12 mouse cellular contexts compared by ENCODE assay signal in the genomic region with DNA sequence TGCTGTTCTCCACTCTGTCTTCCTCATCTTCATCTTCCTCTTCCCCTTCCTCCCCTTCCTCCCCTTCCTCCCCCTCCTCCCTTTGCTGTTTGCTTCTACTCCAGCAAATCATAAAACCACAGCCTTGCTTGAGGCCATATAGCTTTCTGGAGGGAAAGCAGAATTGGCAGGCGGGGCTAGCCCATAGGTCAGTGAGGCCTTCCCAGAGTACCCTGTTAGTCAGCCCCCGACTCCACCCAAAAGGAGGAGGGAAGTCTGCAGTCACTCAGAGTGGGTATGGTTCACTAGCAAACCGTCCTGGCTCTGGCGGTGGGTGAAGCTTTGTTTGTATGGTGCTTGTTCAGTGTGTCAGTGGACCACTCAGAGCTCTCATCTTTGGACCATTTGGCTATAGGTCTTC.
DNase-seq lines count a peak whose midpoint lies in the region; ATAC-seq and TF ChIP-seq lines count a peak whose summit lies in the region.
"Had no signal": no experiment of that assay in that cellular context is flagged by ENCODE, and none has a peak within 500 bp of the region (broad histone marks: within the 10 kb centered on the region; RNA-seq: fewer than 3 reads in every experiment).

No protein-coding gene starts in this region.

- peak overlapping the region; percentile 15 for H3K27ac ChIP-seq in heart, postnatal 0 days (ENCODE audit: low read depth)
- no peak overlapping the region for H3K27ac ChIP-seq in midbrain, embryonic 11.5 days (ENCODE audit: low read depth, low read length)
- no peak overlapping the region for H3K27ac ChIP-seq in midbrain, postnatal 0 days (ENCODE audit: low read depth, low read length)
- H3K27ac ChIP-seq in limb, embryonic 15.5 days: peak overlapping the region; percentile 17; the same call in 1 of the 2 replicates

- POLR2A ChIA-PET in Patski (lab: Charles Lee): no interaction called here

- no peaks in the 10 kb centered on the region for H3K27me3 ChIP-seq in heart, postnatal 0 days (ENCODE audit: control insufficient read depth, insufficient read depth, low read length)
- H3K27me3 ChIP-seq in midbrain, embryonic 11.5 days (ENCODE audit: control insufficient read depth, insufficient read depth, low read length): no peaks in the 10 kb centered on the region
- no peaks in the 10 kb centered on the region for H3K27me3 ChIP-seq in midbrain, postnatal 0 days (ENCODE audit: insufficient read depth, low read length)
- no peaks in the 10 kb centered on the region for H3K27me3 ChIP-seq in Patski
- no peaks in the 10 kb centered on the region for H3K27me3 ChIP-seq in limb, embryonic 15.5 days

- no peak; the same call in 1 of the 2 replicates for ATAC-seq in heart, postnatal 0 days (ENCODE audit: insufficient read depth, low read depth)
- ATAC-seq in midbrain, embryonic 11.5 days (ENCODE audit: low FRiP score): no peak
- no peak for ATAC-seq in midbrain, postnatal 0 days (ENCODE audit: low FRiP score)
- peak; percentile 17 for ATAC-seq in Patski
- no peak for ATAC-seq in limb, embryonic 15.5 days (ENCODE audit: insufficient number of reproducible peaks, low FRiP score, low TSS enrichment, low read depth)
- ATAC-seq: hindbrain, postnatal 0 days had no signal

- H3K4me1 ChIP-seq in heart, postnatal 0 days (ENCODE audit: control insufficient read depth, insufficient read depth): peaks cover 31% of the 10 kb centered on the region
- H3K4me1 ChIP-seq in midbrain, embryonic 11.5 days (ENCODE audit: control insufficient read depth, insufficient read depth, low read length): peaks cover 2% of the 10 kb centered on the region; the same call in 1 of the 2 replicates
- 0 out of 2 replicates have a peak, but pooled peaks cover 2% of the 10 kb centered on the region for H3K4me1 ChIP-seq in midbrain, postnatal 0 days (ENCODE audit: insufficient read depth, low read length)
- H3K4me1 ChIP-seq in limb, embryonic 15.5 days: peaks cover 24% of the 10 kb centered on the region

- no peak for TF ChIP-seq CTCF in heart, postnatal 0 days (IDR thresholded peaks at IDR 0.05; ENCODE audit: low read depth)
- TF ChIP-seq CTCF in midbrain, postnatal 0 days (IDR thresholded peaks at IDR 0.05): no peak
- TF ChIP-seq CTCF in Patski (IDR thresholded peaks at IDR 0.05): no peak

- no peak overlapping the region for H3K9ac ChIP-seq in heart, postnatal 0 days (replicated peaks; ENCODE audit: low read depth, low read length)
- H3K9ac ChIP-seq in midbrain, embryonic 11.5 days (ENCODE audit: low read length): no peak overlapping the region
- no peak overlapping the region for H3K9ac ChIP-seq in midbrain, postnatal 0 days (replicated peaks; ENCODE audit: low read length, poor library complexity, severe bottlenecking)
- no peak overlapping the region for H3K9ac ChIP-seq in limb, embryonic 15.5 days

- no peaks in the 10 kb centered on the region for H3K36me3 ChIP-seq in heart, postnatal 0 days (replicated peaks; ENCODE audit: control insufficient read depth, insufficient read depth, low read length)
- no peaks in the 10 kb centered on the region for H3K36me3 ChIP-seq in midbrain, embryonic 11.5 days (ENCODE audit: control insufficient read depth, insufficient read depth, low read length)
- no peaks in the 10 kb centered on the region for H3K36me3 ChIP-seq in midbrain, postnatal 0 days (ENCODE audit: insufficient read depth, low read length)
- H3K36me3 ChIP-seq in limb, embryonic 15.5 days: no peaks in the 10 kb centered on the region

- no peak overlapping the region for H3K4me3 ChIP-seq in heart, postnatal 0 days (ENCODE audit: low read depth, low read length)
- H3K4me3 ChIP-seq in midbrain, embryonic 11.5 days (ENCODE audit: low read depth, low read length): no peak overlapping the region
- H3K4me3 ChIP-seq in midbrain, postnatal 0 days (ENCODE audit: low read depth, low read length): no peak overlapping the region
- no peak overlapping the region for H3K4me3 ChIP-seq in limb, embryonic 15.5 days

- intact Hi-C loops in gastrocnemius, postnatal 14 days (cut with DNase I; ENCODE audit: low total_unique reads): no loop called here

- TF ChIP-seq EP300 in heart, postnatal 0 days (IDR thresholded peaks at IDR 0.05; ENCODE audit: low read depth): no peak

- H3K9me3 ChIP-seq in heart, postnatal 0 days (replicated peaks; ENCODE audit: control insufficient read depth, low read length): no peaks in the 10 kb centered on the region
- no peaks in the 10 kb centered on the region for H3K9me3 ChIP-seq in midbrain, embryonic 11.5 days (ENCODE audit: control insufficient read depth, low read length)
- H3K9me3 ChIP-seq in midbrain, postnatal 0 days (ENCODE audit: low read length): no peaks in the 10 kb centered on the region
- H3K9me3 ChIP-seq in limb, embryonic 15.5 days: no peaks in the 10 kb centered on the region

- 51% methylated on average over 4 of the region's 4 CpGs for WGBS in heart, postnatal 0 days
- 76% methylated on average over 4 of the region's 4 CpGs for WGBS in midbrain, embryonic 11.5 days
- 72% methylated on average over 4 of the region's 4 CpGs for WGBS in midbrain, postnatal 0 days
- 42% methylated on average over 4 of the region's 4 CpGs for WGBS in limb, embryonic 15.5 days

- DNase-seq in heart, postnatal 0 days (ENCODE audit: low spot score): no peak
- DNase-seq in heart, adult 18-20 months: no peak
- peak; percentile 62 for DNase-seq in midbrain, embryonic 11.5 days (ENCODE audit: low spot score, missing footprints)
- no peak for DNase-seq in midbrain, postnatal 0 days (ENCODE audit: low spot score)
- no peak for DNase-seq in Patski (ENCODE audit: low read depth, low spot score)
- no peak for DNase-seq in thymus, postnatal 0 days (ENCODE audit: low spot score)
- no peak for DNase-seq in gastrocnemius, postnatal 14 days
- DNase-seq: cerebellum, postnatal 36 days; kidney, postnatal 14 days; layer of hippocampus, postnatal 36 days had no signal

- CTCF ChIA-PET in Patski (lab: Charles Lee): interaction anchor here (0.7 kb wide), 1 partner anchor 336 kb away, joined by 3 read pairs; no protein-coding TSS in a partner anchor

- H3K4me2 ChIP-seq in heart, postnatal 0 days (ENCODE audit: low read depth, low read length): no peak overlapping the region
- H3K4me2 ChIP-seq in midbrain, embryonic 11.5 days: no peak overlapping the region
- no peak overlapping the region for H3K4me2 ChIP-seq in midbrain, postnatal 0 days (ENCODE audit: low read depth, low read length, poor library complexity, severe bottlenecking)
- H3K4me2 ChIP-seq in limb, embryonic 15.5 days: no peak overlapping the region

- in situ Hi-C loops in Patski (cut with MboI; ENCODE audit: low pct_unique_long_range_greater_than_20kb): no loop called here

Comparison
In these comparisons a context has a peak if more than half of its experiments do, and no peak if none do; other contexts are left out.
1. H3K27ac ChIP-seq: peak in heart, postnatal 0 days (single experiment) and limb, embryonic 15.5 days (single experiment); none in midbrain, embryonic 11.5 days (single experiment) and midbrain, postnatal 0 days (single experiment).